In the genomic region with DNA sequence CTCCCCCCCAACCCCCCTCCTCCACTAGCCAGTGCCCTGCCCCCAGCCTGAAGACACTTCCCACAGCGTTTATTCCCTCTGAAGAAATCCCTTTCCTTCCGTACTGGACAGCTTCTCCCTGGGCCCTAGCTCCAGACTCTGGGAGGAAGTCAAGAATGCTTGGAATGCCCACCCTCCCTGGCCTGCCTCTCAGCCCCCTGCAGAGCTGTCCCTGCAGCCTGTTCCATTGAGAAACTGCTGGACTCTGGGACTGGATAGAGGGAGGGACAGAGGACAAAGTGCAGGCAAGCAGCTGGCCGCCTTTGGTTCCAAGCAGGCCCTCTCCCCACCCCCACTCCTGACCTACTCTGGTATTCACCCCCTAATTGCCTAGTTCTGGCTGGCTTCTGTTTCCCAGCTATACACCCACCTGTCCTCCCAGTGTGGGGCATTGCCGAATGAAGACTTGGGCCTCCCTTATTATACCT, we compare ENCODE assay signal across 8 mouse cellular contexts. TPM values are rescaled to one million over a fixed set of nuclear protein-coding genes. Genes with fewer than 3 reads are reported as not detected.
A peak's percentile ranks its signal among the peaks of the same experiment; 100 is the strongest.
DNase-seq lines count a peak whose midpoint lies in the region; ATAC-seq and TF ChIP-seq lines count a peak whose summit lies in the region.

No protein-coding gene starts in this region.

- intact Hi-C loops in gastrocnemius, adult 2 months (cut with DNase I) = no loop called here

- ATAC-seq in hindbrain, embryonic 14.5 days (ENCODE audit: low FRiP score) = peak; percentile 66
- ATAC-seq in neural tube, embryonic 12.5 days (ENCODE audit: low FRiP score, low read depth) = peak; percentile 79

- peaks cover 20% of the 10 kb centered on the region for H3K36me3 ChIP-seq in hindbrain, embryonic 14.5 days (replicated peaks; ENCODE audit: control insufficient read depth, insufficient read depth)
- peaks cover 21% of the 10 kb centered on the region for H3K36me3 ChIP-seq in liver, adult 2 months (ENCODE audit: control insufficient read depth, insufficient read depth, low read length)
- H3K36me3 ChIP-seq in neural tube, embryonic 12.5 days = peaks cover 33% of the 10 kb centered on the region

- peak; percentile 48 for DNase-seq in adrenal gland, postnatal 10 days
- DNase-seq in adrenal gland, adult 2 months = no peak
- peak; percentile 75 for DNase-seq in gastrocnemius, adult 2 months
- DNase-seq in hindbrain, embryonic 14.5 days (ENCODE audit: low spot score) = peak; percentile 36
- DNase-seq in liver, adult 2 months (ENCODE audit: extremely low read depth, low read depth, low spot score) = peak; percentile 91
- DNase-seq in layer of hippocampus, adult 2 months (ENCODE audit: low spot score in 2 of 2) = no peak
- DNase-seq in left cerebral cortex, adult 8-10 months (ENCODE audit: low spot score in 2 of 2) = no peak

- no peak for TF ChIP-seq CTCF in gastrocnemius, adult 2 months (IDR thresholded peaks at IDR 0.05)
- TF ChIP-seq CTCF in liver, adult 2 months (IDR thresholded peaks at IDR 0.05; ENCODE audit: low read depth, low read length) = no peak
- no peak for TF ChIP-seq CTCF in layer of hippocampus, adult 2 months (conservative IDR thresholded peaks at IDR 0.05)

- no peaks in the 10 kb centered on the region for H3K27me3 ChIP-seq in hindbrain, embryonic 14.5 days (ENCODE audit: control insufficient read depth, insufficient read depth, low read length)
- no peaks in the 10 kb centered on the region for H3K27me3 ChIP-seq in liver, adult 2 months (ENCODE audit: control insufficient read depth, insufficient read depth, low read length)
- no peaks in the 10 kb centered on the region for H3K27me3 ChIP-seq in neural tube, embryonic 12.5 days (replicated peaks)

- 5% methylated on average over 4 of the region's 4 CpGs for WGBS in hindbrain, embryonic 14.5 days
- WGBS in liver, adult 2 months = 9% methylated on average over 4 of the region's 4 CpGs
- under 1% methylated on average over 4 of the region's 4 CpGs for WGBS in neural tube, embryonic 12.5 days

- H3K9me3 ChIP-seq in hindbrain, embryonic 14.5 days (ENCODE audit: control insufficient read depth, low read length) = no peaks in the 10 kb centered on the region
- no peaks in the 10 kb centered on the region for H3K9me3 ChIP-seq in neural tube, embryonic 12.5 days

- no peak overlapping the region for H3K4me3 ChIP-seq in gastrocnemius, adult 2 months
- H3K4me3 ChIP-seq in hindbrain, embryonic 14.5 days (replicated peaks; ENCODE audit: low read length) = no peak overlapping the region
- no peak overlapping the region for H3K4me3 ChIP-seq in liver, adult 2 months (ENCODE audit: insufficient read depth, low read depth, low read length)
- H3K4me3 ChIP-seq in neural tube, embryonic 12.5 days = no peak overlapping the region
- H3K4me3 ChIP-seq in layer of hippocampus, adult 2 months = no peak overlapping the region

- TF ChIP-seq POLR2A in liver, adult 2 months (IDR thresholded peaks at IDR 0.05; ENCODE audit: extremely low read depth, insufficient read depth, low read length) = no peak

- H3K4me1 ChIP-seq in hindbrain, embryonic 14.5 days (replicated peaks; ENCODE audit: control insufficient read depth, insufficient read depth, low read length) = peaks cover 35% of the 10 kb centered on the region
- H3K4me1 ChIP-seq in liver, adult 2 months (ENCODE audit: control insufficient read depth, insufficient read depth, low read length) = peaks cover 60% of the 10 kb centered on the region
- H3K4me1 ChIP-seq in neural tube, embryonic 12.5 days = peaks cover 46% of the 10 kb centered on the region

- H3K4me2 ChIP-seq in hindbrain, embryonic 14.5 days (replicated peaks) = no peak overlapping the region
- peak overlapping the region; percentile 37 for H3K4me2 ChIP-seq in neural tube, embryonic 12.5 days (replicated peaks)

- H3K9ac ChIP-seq in hindbrain, embryonic 14.5 days = no peak overlapping the region
- H3K9ac ChIP-seq in liver, adult 2 months (ENCODE audit: low read depth, low read length) = 0 out of 2 replicates have a peak overlapping the region, but pooled peaks have one; percentile 21
- peak overlapping the region; percentile 26; the same call in 1 of the 2 replicates for H3K9ac ChIP-seq in neural tube, embryonic 12.5 days

- no peaks in the 10 kb centered on the region for H3K79me2 ChIP-seq in liver, adult 2 months (ENCODE audit: control insufficient read depth, insufficient read depth, low read length)

- H3K27ac ChIP-seq in gastrocnemius, adult 2 months = peak overlapping the region; percentile 75
- H3K27ac ChIP-seq in hindbrain, embryonic 14.5 days = peak overlapping the region; percentile 3
- H3K27ac ChIP-seq in liver, adult 2 months (replicated peaks; ENCODE audit: insufficient read depth, low read depth, low read length) = peak overlapping the region; percentile 80
- peak overlapping the region; percentile 70 for H3K27ac ChIP-seq in neural tube, embryonic 12.5 days
- no peak overlapping the region for H3K27ac ChIP-seq in layer of hippocampus, adult 2 months

RNA-seq across cellular contexts. Expression of gene Nuak2, which starts 17.8 kb away (rescaled TPM):
- 1 to 10 TPM; 3.4 to 3.9 TPM for total RNA-seq in adrenal gland, postnatal 10 days (2021)
- total RNA-seq in adrenal gland, adult 2 months (2021) = 1 to 10 TPM; 4.7 TPM
- polyA plus RNA-seq in adrenal gland, adult 2 months (2012; rRNA removed) = 2.8 and 2.9 TPM in 2 replicates
- total RNA-seq in gastrocnemius, adult 2 months (2021) = under 1 TPM; 0.38 to 0.98 TPM
- 10.7 and 14.0 TPM in 2 replicates for polyA plus RNA-seq in hindbrain, embryonic 14.5 days (2014; fragmentation: Nextera tagmentation; extraction: Ambion mirVana)
- total RNA-seq in liver, adult 2 months (2014; rRNA removed) = 3.8 and 4.8 TPM in 2 replicates
- 6.4 and 8.0 TPM in 2 replicates for polyA plus RNA-seq in liver, adult 2 months (2012; rRNA removed)
- 21.8 and 22.8 TPM in 2 replicates for polyA plus RNA-seq in neural tube, embryonic 12.5 days (2016; fragmentation: Nextera tagmentation; extraction: Ambion mirVana)
- total RNA-seq in layer of hippocampus, adult 2 months (2021) = 1 to 10 TPM in 1 of 2 experiments, under 1 TPM in 1; 0.76 to 1.7 TPM
- 1 to 10 TPM in 3 of 4 experiments, under 1 TPM in 1; 0.81 to 1.7 (median 1.3) TPM for total RNA-seq in left cerebral cortex, adult 8-10 months (2022)

RNA-seq across cellular contexts. Expression of gene Klhdc8a, which starts 35.3 kb away (rescaled TPM):
- total RNA-seq in adrenal gland, postnatal 10 days (2021) = 10 to 100 TPM; 56.5 to 69.6 TPM
- 100 to 1,000 TPM in 1 of 2 experiments, 10 to 100 TPM in 1; 98.4 to 272 TPM for total RNA-seq in adrenal gland, adult 2 months (2021)
- polyA plus RNA-seq in adrenal gland, adult 2 months (2012; rRNA removed) = 162 and 163 TPM in 2 replicates
- total RNA-seq in gastrocnemius, adult 2 months (2021) = under 1 TPM; 0.13 to 0.31 TPM
- polyA plus RNA-seq in hindbrain, embryonic 14.5 days (2014; fragmentation: Nextera tagmentation; extraction: Ambion mirVana) = 8.5 and 10.4 TPM in 2 replicates
- 0.18 and 0.81 TPM in 2 replicates for total RNA-seq in liver, adult 2 months (2014; rRNA removed)
- polyA plus RNA-seq in liver, adult 2 months (2012; rRNA removed) = 1.2 and 1.4 TPM in 2 replicates
- polyA plus RNA-seq in neural tube, embryonic 12.5 days (2016; fragmentation: Nextera tagmentation; extraction: Ambion mirVana) = 3.3 and 4.0 TPM in 2 replicates
- total RNA-seq in layer of hippocampus, adult 2 months (2021) = 1 to 10 TPM; 4.0 to 4.3 TPM
- 10 to 100 TPM; 12.3 to 15.1 (median 13.6) TPM for total RNA-seq in left cerebral cortex, adult 8-10 months (2022)

RNA-seq across cellular contexts. Expression of gene Tmcc2, which starts 57.4 kb away (rescaled TPM):
- total RNA-seq in adrenal gland, postnatal 10 days (2021) = 10 to 100 TPM; 15.2 to 30.9 TPM
- 10 to 100 TPM in 1 of 2 experiments, 1 to 10 TPM in 1; 6.4 to 11.2 TPM for total RNA-seq in adrenal gland, adult 2 months (2021)
- 12.2 and 15.4 TPM in 2 replicates for polyA plus RNA-seq in adrenal gland, adult 2 months (2012; rRNA removed)
- total RNA-seq in gastrocnemius, adult 2 months (2021) = 10 to 100 TPM; 29.4 to 40.8 TPM
- 31.0 and 33.9 TPM in 2 replicates for polyA plus RNA-seq in hindbrain, embryonic 14.5 days (2014; fragmentation: Nextera tagmentation; extraction: Ambion mirVana)
- 1.6 and 1.9 TPM in 2 replicates for total RNA-seq in liver, adult 2 months (2014; rRNA removed)
- 2.2 and 2.5 TPM in 2 replicates for polyA plus RNA-seq in liver, adult 2 months (2012; rRNA removed)
- polyA plus RNA-seq in neural tube, embryonic 12.5 days (2016; fragmentation: Nextera tagmentation; extraction: Ambion mirVana) = 38.0 and 42.4 TPM in 2 replicates
- total RNA-seq in layer of hippocampus, adult 2 months (2021) = 100 to 1,000 TPM; 242 to 256 TPM
- 100 to 1,000 TPM; 182 to 205 (median 192) TPM for total RNA-seq in left cerebral cortex, adult 8-10 months (2022)

Comparison
In these comparisons a context has a peak if more than half of its experiments do, and no peak if none do; other contexts are left out.
1. DNase-seq: peak in adrenal gland, postnatal 10 days (single experiment), gastrocnemius, adult 2 months (single experiment), hindbrain, embryonic 14.5 days (single experiment) and liver, adult 2 months (single experiment); none in adrenal gland, adult 2 months (single experiment), layer of hippocampus, adult 2 months (0 of 2) and left cerebral cortex, adult 8-10 months (0 of 2).
2. RNA of gene Tmcc2, which starts 57.4 kb away (total RNA-seq): 242 to 256 TPM in layer of hippocampus, adult 2 months and 182 to 205 TPM in left cerebral cortex, adult 8-10 months; 29.4 to 40.8 TPM in gastrocnemius, adult 2 months, 15.2 to 30.9 TPM in adrenal gland, postnatal 10 days, 6.4 to 11.2 TPM in adrenal gland, adult 2 months and 1.6 to 1.9 TPM in liver, adult 2 months; every median in the first group is over 4 times any median in the second.